Mouse (Mus musculus) A20 (cell line): ENCODE results near the gene Lgals9.

Experiments
- DNase-seq: peaks from one replicate; pipeline ENCODE4 v3.0.0-alpha.2; 2011; ENCODE audit warnings: low read depth, low spot score

The Lgals9 gene

GRCm38 (mm10) chr11:78984483-78985177 is at the start of gene Lgals9:
Lgals9 (minus strand) TSS chr11:78984946.
- peak; percentile 27 for DNase-seq

- no peak for DNase-seq
Observed at GRCm38 (mm10) chr11:79033636-79034035, 48.9 kb upstream of the Lgals9 start.

- no peak for DNase-seq
Observed at GRCm38 (mm10) chr11:79033021-79033420, 48.3 kb upstream of the Lgals9 start.

GRCm38 (mm10) chr11:79031452-79031746 is 46.7 kb upstream of the Lgals9 start:
- DNase-seq, result no peak

- DNase-seq, result peak; percentile 61
Observed at GRCm38 (mm10) chr11:79030570-79031451, 46.1 kb upstream of the Lgals9 start.

GRCm38 (mm10) chr11:79023751-79024150 is 39.0 kb upstream of the Lgals9 start:
- DNase-seq, result no peak

- peak; percentile 71 for DNase-seq
Observed at GRCm38 (mm10) chr11:79023342-79023741, 38.6 kb upstream of the Lgals9 start.

- no peak for DNase-seq
Observed at GRCm38 (mm10) chr11:79022836-79023235, 38.1 kb upstream of the Lgals9 start.

GRCm38 (mm10) chr11:79020535-79021045 is 35.8 kb upstream of the Lgals9 start:
- no peak for DNase-seq

- DNase-seq, result peak; percentile 49
Observed at GRCm38 (mm10) chr11:79019839-79020534, 35.2 kb upstream of the Lgals9 start.

- peak; percentile 71 for DNase-seq
Observed at GRCm38 (mm10) chr11:79018954-79019704, 34.4 kb upstream of the Lgals9 start.

GRCm38 (mm10) chr11:79017161-79017606 is 32.4 kb upstream of the Lgals9 start:
- DNase-seq, result peak; percentile 83

GRCm38 (mm10) chr11:79016236-79016635 is 31.5 kb upstream of the Lgals9 start:
- no peak for DNase-seq

- DNase-seq, result no peak
Observed at GRCm38 (mm10) chr11:79015660-79016215, 31.0 kb upstream of the Lgals9 start.

GRCm38 (mm10) chr11:79014602-79015325 is 30.0 kb upstream of the Lgals9 start:
- no peak for DNase-seq

GRCm38 (mm10) chr11:79013806-79014205 is 29.1 kb upstream of the Lgals9 start:
- no peak for DNase-seq

- DNase-seq, result no peak
Observed at GRCm38 (mm10) chr11:79013056-79013455, 28.3 kb upstream of the Lgals9 start.

- DNase-seq, result no peak
Observed at GRCm38 (mm10) chr11:79012529-79012928, 27.8 kb upstream of the Lgals9 start.

- no peak for DNase-seq
Observed at GRCm38 (mm10) chr11:79008891-79009290, 24.1 kb upstream of the Lgals9 start.
